Mouse (Mus musculus) gastrocnemius, postnatal 36 days (tissue): ENCODE measurements at regions not wholly inside any gene's neighbourhood (a gene's known extent, or its start where the extent isn't known, plus 50 kb on each side); places are given as distances from the start of the nearest gene placed in this dataset.
A peak's percentile ranks its signal among the peaks of the same experiment; 100 is the strongest.

Experiments used
- DNase-seq, 2 experiments: peaks; one replicate each; pipeline ENCODE4 v3.0.0; 2022
- intact Hi-C: fragments of 180-260 bp; cut with DNase I; formaldehyde crosslinking; loops from one replicate; pipeline ENCODE4 v1.15.1; 2025

GRCm38 (mm10) chr7:133262161-133262560 is 138.0 kb upstream of the Ctbp2 start:
- no peak for DNase-seq
- intact Hi-C loops = no loop called here

GRCm38 (mm10) chr7:133259143-133259542 is 135.0 kb upstream of the Ctbp2 start:
- DNase-seq = no peak
- intact Hi-C loops = no loop called here

GRCm38 (mm10) chr7:133256831-133257230 is 132.7 kb upstream of the Ctbp2 start:
- intact Hi-C loops = no loop called here
- no peak for DNase-seq

- intact Hi-C loops = no loop called here
Observed at GRCm38 (mm10) chr7:133244601-133245000, 120.4 kb upstream of the Ctbp2 start.

GRCm38 (mm10) chr7:133234326-133234725 is 110.2 kb upstream of the Ctbp2 start:
- no peak for DNase-seq
- intact Hi-C loops = no loop called here

More at GRCm38 (mm10) chr7:133244601-133245000, 120.4 kb upstream of the Ctbp2 start:
- no peak for DNase-seq

GRCm38 (mm10) chr7:133232889-133233441 is 108.8 kb upstream of the Ctbp2 start:
- DNase-seq = no peak
- intact Hi-C loops = no loop called here

GRCm38 (mm10) chr7:133230806-133231205 is 106.7 kb upstream of the Ctbp2 start:
- intact Hi-C loops = no loop called here
- DNase-seq = no peak

- no peak for DNase-seq
- intact Hi-C loops = no loop called here
Observed at GRCm38 (mm10) chr7:133223948-133224652, 99.9 kb upstream of the Ctbp2 start.

- intact Hi-C loops = no loop called here
Observed at GRCm38 (mm10) chr7:133212328-133212727, 88.2 kb upstream of the Ctbp2 start.

GRCm38 (mm10) chr7:133205704-133206103 is 81.5 kb upstream of the Ctbp2 start:
- intact Hi-C loops = no loop called here
- DNase-seq = no peak

More at GRCm38 (mm10) chr7:133212328-133212727, 88.2 kb upstream of the Ctbp2 start:
- DNase-seq = no peak

- intact Hi-C loops = no loop called here
- no peak for DNase-seq
Observed at GRCm38 (mm10) chr7:133204485-133204884, 80.3 kb upstream of the Ctbp2 start.

- DNase-seq = no peak
- intact Hi-C loops = no loop called here
Observed at GRCm38 (mm10) chr7:133203933-133204332, 79.8 kb upstream of the Ctbp2 start.

GRCm38 (mm10) chr7:133202092-133202880 is 78.1 kb upstream of the Ctbp2 start:
- no peak for DNase-seq
- intact Hi-C loops = no loop called here

GRCm38 (mm10) chr7:133199046-133199445 is 74.9 kb upstream of the Ctbp2 start:
- intact Hi-C loops = no loop called here
- DNase-seq = no peak

GRCm38 (mm10) chr7:133189880-133190462 is 65.8 kb upstream of the Ctbp2 start:
- intact Hi-C loops = no loop called here
- DNase-seq = no peak

- DNase-seq = peak; percentile 60 to 63
- intact Hi-C loops = no loop called here
Observed at GRCm38 (mm10) chr7:133185931-133186601, 61.9 kb upstream of the Ctbp2 start.

GRCm38 (mm10) chr7:133184905-133185594 is 60.9 kb upstream of the Ctbp2 start:
- DNase-seq = no peak
- intact Hi-C loops = no loop called here

- intact Hi-C loops = no loop called here
- DNase-seq = no peak
Observed at GRCm38 (mm10) chr7:133181388-133181787, 57.2 kb upstream of the Ctbp2 start.

- no peak for DNase-seq
- intact Hi-C loops = no loop called here
Observed at GRCm38 (mm10) chr7:133177179-133177575, 53.0 kb upstream of the Ctbp2 start.
